Mouse (Mus musculus) small intestine, adult 2 months (tissue): ENCODE measurements around the gene H2-DMb1. TPM values are rescaled to one million over a fixed set of nuclear protein-coding genes. Genes with fewer than 3 reads are reported as not detected.
A peak's percentile ranks its signal among the peaks of the same experiment; 100 is the strongest.

Experiments used
- H3K27ac ChIP-seq: fragments of 200-500 bp; 2 replicates; pipeline ENCODE4 v1.5.1; 2012; ENCODE audit warnings: low read depth, low read length, control low read depth, inconsistent platforms; ENCODE audit not compliant: insufficient read depth
- H3K27me3 ChIP-seq: fragments of 200-500 bp; 2 replicates; pipeline ENCODE4 v1.6.1; 2012; ENCODE audit warnings: mild to moderate bottlenecking, moderate library complexity, low read length, inconsistent platforms; ENCODE audit not compliant: control insufficient read depth, insufficient read depth
- H3K36me3 ChIP-seq: fragments of 200-500 bp; 2 replicates; pipeline ENCODE4 v1.6.1; 2012; ENCODE audit warnings: mild to moderate bottlenecking, low read length, control low read depth, inconsistent platforms; ENCODE audit not compliant: control insufficient read depth, insufficient read depth
- H3K4me1 ChIP-seq: fragments of 200-500 bp; 2 replicates; pipeline ENCODE4 v1.6.1; 2012; ENCODE audit warnings: low read length, inconsistent platforms, mixed read lengths; ENCODE audit not compliant: control insufficient read depth, insufficient read depth, insufficient read length
- H3K4me3 ChIP-seq: fragments of 200-500 bp; 2 replicates; pipeline ENCODE4 v1.5.1; 2012; ENCODE audit warnings: low read depth, mild to moderate bottlenecking, control low read depth, inconsistent platforms, low read length, moderate library complexity
- CTCF ChIP-seq: fragments of 200-500 bp; IDR thresholded peaks from 2 replicates; pipeline ENCODE4 v1.5.1; 2012; ENCODE audit warnings: low read depth, mild to moderate bottlenecking, control low read depth, inconsistent platforms, low read length, moderate library complexity, mixed read lengths; ENCODE audit not compliant: insufficient replicate concordance, insufficient read length; ENCODE audit errors: extremely low read depth
- POLR2A ChIP-seq: fragments of 200-500 bp; IDR thresholded peaks from 2 replicates; pipeline ENCODE4 v1.6.1; 2012; ENCODE audit warnings: low read depth, mild to moderate bottlenecking, control low read depth, inconsistent platforms, low read length, moderate library complexity
- WGBS: fragments of 180-500 bp; shearing (Covaris S2); methylation state at CpG from one replicate; pipeline ENCODE4 v1.1.7; 2018; 5-methylcytosine and 5-hydroxymethylcytosine counted together
- polyA plus RNA-seq: library from polyadenylated mRNA; depleted of rRNA; stranded (reverse); fragments of >200 nt; gene quantifications from 2 replicates; pipeline ENCODE4 v1.2.3, GENCODE M21; 2012

Gene H2-DMb1
- polyA plus RNA-seq, 1 experiment: 281 TPM

- Histone ChIP-seq H3K27me3 (no peaks in the 10 kb centered on the region), H3K36me3 (peaks cover 41% of the 10 kb centered on the region), H3K27ac (peak within 1 kb of the TSS; percentile 97), H3K4me1 (peaks cover 37% of the 10 kb centered on the region), H3K4me3 (peak within 1 kb of the TSS; percentile 78)
- under 1% methylated on average over 46 of the region's 46 CpGs for WGBS
- 0 out of 2 replicates have a peak, but pooled peaks have one; percentile 9 for TF ChIP-seq CTCF
- TF ChIP-seq POLR2A: peak; percentile 82
Measured at GRCm38 (mm10) chr17:34187261-34187916, 34.5 kb downstream of the H2-DMb1 start, which contains the start of the genes Tap1 and Psmb9. TSS of gene Tap1 (plus strand) at chr17:34187553. TSS of gene Psmb9 (minus strand) at chr17:34187764.

- TF ChIP-seq CTCF (no peak), POLR2A (peak; percentile 46; the same call in 1 of the 2 replicates)
- H3K27me3 ChIP-seq: no peaks in the 10 kb centered on the region
- H3K4me1 ChIP-seq: peaks cover 37% of the 10 kb centered on the region
- peak overlapping the region; percentile 97 for H3K27ac ChIP-seq
- 2% methylated on average over 20 of the region's 20 CpGs for WGBS
- H3K4me3 ChIP-seq: peak overlapping the region; percentile 78
- H3K36me3 ChIP-seq: peaks cover 42% of the 10 kb centered on the region
Measured at GRCm38 (mm10) chr17:34188010-34188409, 35.1 kb downstream of the H2-DMb1 start.

GRCm38 (mm10) chr17:34188986-34189385 lies 36.1 kb downstream of the H2-DMb1 start:
- Histone ChIP-seq H3K27me3 (no peaks in the 10 kb centered on the region), H3K27ac (0 out of 2 replicates have a peak overlapping the region, but pooled peaks have one; percentile 2), H3K4me1 (peaks cover 33% of the 10 kb centered on the region), H3K36me3 (peaks cover 40% of the 10 kb centered on the region), H3K4me3 (peak overlapping the region; percentile 52)
- no peak for TF ChIP-seq POLR2A
- no peak for TF ChIP-seq CTCF
- WGBS: 82% methylated on average over 6 of the region's 6 CpGs

GRCm38 (mm10) chr17:34192852-34193251 lies 40.0 kb downstream of the H2-DMb1 start:
- WGBS: 58% methylated on average over 16 of the region's 16 CpGs
- TF ChIP-seq POLR2A: no peak
- TF ChIP-seq CTCF: no peak
- Histone ChIP-seq H3K27ac (no peak overlapping the region), H3K27me3 (no peaks in the 10 kb centered on the region), H3K4me3 (no peak overlapping the region), H3K4me1 (peaks cover 29% of the 10 kb centered on the region), H3K36me3 (peaks cover 58% of the 10 kb centered on the region)

GRCm38 (mm10) chr17:34193468-34193867 lies 40.6 kb downstream of the H2-DMb1 start:
- no peak for TF ChIP-seq CTCF
- no peak for TF ChIP-seq POLR2A
- no peak overlapping the region for H3K27ac ChIP-seq
- WGBS: 82% methylated on average over 8 of the region's 8 CpGs

GRCm38 (mm10) chr17:34194723-34195122 lies 41.9 kb downstream of the H2-DMb1 start:
- peaks cover 23% of the 10 kb centered on the region for H3K4me1 ChIP-seq
- H3K27me3 ChIP-seq: no peaks in the 10 kb centered on the region
- H3K4me3 ChIP-seq: no peak overlapping the region
- no peak overlapping the region for H3K27ac ChIP-seq
- H3K36me3 ChIP-seq: peaks cover 55% of the 10 kb centered on the region
- WGBS: 92% methylated on average over 4 of the region's 4 CpGs
- TF ChIP-seq POLR2A (no peak), CTCF (no peak)

More at GRCm38 (mm10) chr17:34193468-34193867, 40.6 kb downstream of the H2-DMb1 start:
- Histone ChIP-seq H3K27me3 (no peaks in the 10 kb centered on the region), H3K36me3 (peaks cover 58% of the 10 kb centered on the region), H3K4me1 (peaks cover 29% of the 10 kb centered on the region), H3K4me3 (no peak overlapping the region)

GRCm38 (mm10) chr17:34196491-34196890 lies 43.6 kb downstream of the H2-DMb1 start:
- WGBS: 80% methylated on average over 12 of the region's 12 CpGs
- TF ChIP-seq POLR2A: no peak
- no peak for TF ChIP-seq CTCF
- peak overlapping the region; percentile 4; the same call in 1 of the 2 replicates for H3K27ac ChIP-seq
- peaks cover 57% of the 10 kb centered on the region for H3K36me3 ChIP-seq
- no peaks in the 10 kb centered on the region for H3K27me3 ChIP-seq
- peaks cover 8% of the 10 kb centered on the region; the same call in 1 of the 2 replicates for H3K4me1 ChIP-seq
- no peak overlapping the region for H3K4me3 ChIP-seq
